Mouse (Mus musculus): ENCODE data around the gene Slc2a5. TPM values are rescaled to one million over a fixed set of nuclear protein-coding genes. Genes with fewer than 3 reads are reported as not detected.

Gene Slc2a5
- polyA plus RNA-seq, 1 experiment = 0.62 TPM

DNA sequence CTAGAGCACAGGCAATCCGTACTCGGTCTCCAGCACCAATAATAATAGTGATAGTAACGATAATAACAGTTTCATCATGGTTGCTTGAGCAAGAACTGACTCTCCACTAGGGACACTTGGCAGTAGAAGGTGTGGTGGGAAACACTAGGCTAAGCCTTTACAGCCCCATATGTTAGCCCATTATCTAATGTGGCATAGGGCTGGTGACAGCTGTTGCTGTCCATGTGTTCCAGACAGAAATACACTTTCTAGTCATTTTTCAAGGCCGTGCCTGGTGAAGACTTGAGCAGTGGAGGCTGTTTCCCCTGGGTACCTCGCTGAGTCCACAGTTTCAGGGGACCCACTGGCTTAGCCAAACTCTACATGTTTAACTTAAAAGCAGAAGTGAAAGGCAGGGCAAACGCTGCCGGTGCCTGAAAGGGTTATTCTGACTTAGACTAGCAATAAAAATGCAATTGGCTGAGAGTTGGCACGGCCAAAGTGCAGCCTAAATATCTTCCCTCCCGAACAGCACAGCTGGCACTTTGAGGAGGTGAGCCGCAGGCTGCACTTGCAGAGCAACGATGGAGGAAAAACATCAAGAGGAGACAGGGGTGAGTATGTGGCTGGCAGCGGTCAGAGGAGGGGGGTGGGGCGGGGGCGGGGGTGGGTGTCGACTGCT, 1.2 kb downstream of the Slc2a5 start:
- Histone ChIP-seq H3K27ac (ENCODE audit: control insufficient read depth, insufficient read depth, low read depth, low read length, poor library complexity) (no peak overlapping the region), H3K4me1 (ENCODE audit: control insufficient read depth, insufficient read depth, low read length) (no peaks in the 10 kb centered on the region; the same call in 1 of the 2 replicates), H3K4me3 (replicated peaks; ENCODE audit: control insufficient read depth, low read depth, low read length) (no peak overlapping the region)
- WGBS = 12% methylated on average over 15 of the region's 15 CpGs
- no peak for TF ChIP-seq CTCF (IDR thresholded peaks at IDR 0.05; ENCODE audit: control insufficient read depth, insufficient read depth, low read length)

GRCm38 (mm10) chr4:150121430-150121829, 2.3 kb downstream of the Slc2a5 start:
- 76% methylated on average over 8 of the region's 8 CpGs for WGBS
- H3K27ac ChIP-seq (ENCODE audit: control insufficient read depth, insufficient read depth, low read depth, low read length, poor library complexity) = no peak overlapping the region
- TF ChIP-seq POLR2A (IDR thresholded peaks at IDR 0.05; ENCODE audit: borderline replicate concordance, control insufficient read depth, low read depth, low read length) (no peak), CTCF (IDR thresholded peaks at IDR 0.05; ENCODE audit: control insufficient read depth, insufficient read depth, low read length) (no peak)
- no peak overlapping the region for H3K4me3 ChIP-seq (replicated peaks; ENCODE audit: control insufficient read depth, low read depth, low read length)
- H3K4me1 ChIP-seq (ENCODE audit: control insufficient read depth, insufficient read depth, low read length) = no peaks in the 10 kb centered on the region; the same call in 1 of the 2 replicates

DNA sequence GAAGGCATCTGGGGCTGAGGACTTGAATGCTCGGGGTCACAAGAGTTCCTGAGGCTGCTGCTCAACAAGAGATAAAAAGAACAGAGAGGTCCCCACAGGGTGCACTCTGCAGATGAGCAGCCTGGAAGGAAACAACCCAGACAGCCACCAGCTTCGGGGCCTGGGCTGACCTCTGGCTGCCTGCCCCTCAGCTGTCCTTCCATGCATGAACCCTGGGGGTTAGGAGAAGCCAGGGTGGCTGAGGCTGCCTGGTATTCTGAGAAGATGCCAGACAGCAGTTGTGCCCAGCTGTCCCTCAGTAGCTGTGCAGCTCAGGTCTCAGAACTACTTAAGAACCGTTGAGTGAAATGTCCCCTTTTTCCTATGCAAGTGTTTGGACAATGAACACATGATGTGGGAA, 3.4 kb downstream of the Slc2a5 start:
- H3K4me3 ChIP-seq (replicated peaks; ENCODE audit: control insufficient read depth, low read depth, low read length) = no peak overlapping the region
- no peak overlapping the region for H3K27ac ChIP-seq (ENCODE audit: control insufficient read depth, insufficient read depth, low read depth, low read length, poor library complexity)
- H3K4me1 ChIP-seq (ENCODE audit: control insufficient read depth, insufficient read depth, low read length) = no peaks in the 10 kb centered on the region; the same call in 1 of the 2 replicates
- 69% methylated on average over 3 of the region's 3 CpGs for WGBS
- TF ChIP-seq CTCF (IDR thresholded peaks at IDR 0.05; ENCODE audit: control insufficient read depth, insufficient read depth, low read length) (no peak), POLR2A (IDR thresholded peaks at IDR 0.05; ENCODE audit: borderline replicate concordance, control insufficient read depth, low read depth, low read length) (no peak)

DNA sequence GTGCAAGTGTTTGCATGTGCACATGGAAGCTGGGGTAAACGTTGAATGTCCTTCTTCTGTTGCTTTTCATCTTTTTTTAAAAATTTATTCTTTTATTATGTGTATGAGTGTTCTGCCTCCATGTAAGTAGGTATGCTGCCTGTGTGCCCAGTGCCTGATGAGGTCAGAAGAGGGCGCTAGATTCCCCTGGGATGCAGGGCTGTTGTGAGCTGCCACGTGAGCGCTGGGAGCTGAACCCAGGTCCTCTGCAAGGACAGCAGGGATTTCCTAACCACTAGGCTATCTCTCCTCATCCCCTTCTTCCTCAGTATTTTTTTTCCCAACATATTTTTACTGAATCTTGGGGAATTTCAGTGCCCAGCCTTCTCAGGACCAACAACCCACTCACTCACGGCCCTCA, 7.3 kb downstream of the Slc2a5 start:
- H3K27ac ChIP-seq (ENCODE audit: control insufficient read depth, insufficient read depth, low read depth, low read length, poor library complexity) = no peak overlapping the region
- H3K4me3 ChIP-seq (replicated peaks; ENCODE audit: control insufficient read depth, low read depth, low read length) = no peak overlapping the region
- no peak for TF ChIP-seq POLR2A (IDR thresholded peaks at IDR 0.05; ENCODE audit: borderline replicate concordance, control insufficient read depth, low read depth, low read length)
- no peak for TF ChIP-seq CTCF (IDR thresholded peaks at IDR 0.05; ENCODE audit: control insufficient read depth, insufficient read depth, low read length)
- H3K4me1 ChIP-seq (ENCODE audit: control insufficient read depth, insufficient read depth, low read length) = no peaks in the 10 kb centered on the region
- WGBS = 81% methylated on average over 5 of the region's 5 CpGs

DNA sequence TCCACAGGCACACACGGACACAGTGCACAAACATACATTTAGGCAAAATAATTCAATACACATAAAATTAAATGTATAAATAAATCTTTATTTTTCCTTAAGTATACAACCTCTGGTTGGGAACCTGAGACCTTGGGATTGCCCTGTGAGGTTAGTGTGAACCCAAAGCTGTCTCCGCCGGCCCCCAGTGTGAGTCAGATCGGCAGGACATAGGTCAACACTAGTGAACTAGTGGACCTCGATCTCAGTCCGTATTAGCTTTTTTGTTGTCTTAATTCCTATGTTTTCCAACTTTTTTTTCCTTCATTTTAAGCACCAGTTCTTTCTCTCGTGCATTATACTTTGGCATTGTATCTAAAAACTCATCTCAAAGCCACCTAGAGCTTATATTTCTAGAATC, 8.8 kb downstream of the Slc2a5 start:
- 87% methylated on average over 7 of the region's 7 CpGs for WGBS
- TF ChIP-seq CTCF (IDR thresholded peaks at IDR 0.05; ENCODE audit: control insufficient read depth, insufficient read depth, low read length) = no peak
- TF ChIP-seq POLR2A (IDR thresholded peaks at IDR 0.05; ENCODE audit: borderline replicate concordance, control insufficient read depth, low read depth, low read length) = no peak
- Histone ChIP-seq H3K4me1 (ENCODE audit: control insufficient read depth, insufficient read depth, low read length) (no peaks in the 10 kb centered on the region), H3K4me3 (replicated peaks; ENCODE audit: control insufficient read depth, low read depth, low read length) (no peak overlapping the region), H3K27ac (ENCODE audit: control insufficient read depth, insufficient read depth, low read depth, low read length, poor library complexity) (no peak overlapping the region)

DNA sequence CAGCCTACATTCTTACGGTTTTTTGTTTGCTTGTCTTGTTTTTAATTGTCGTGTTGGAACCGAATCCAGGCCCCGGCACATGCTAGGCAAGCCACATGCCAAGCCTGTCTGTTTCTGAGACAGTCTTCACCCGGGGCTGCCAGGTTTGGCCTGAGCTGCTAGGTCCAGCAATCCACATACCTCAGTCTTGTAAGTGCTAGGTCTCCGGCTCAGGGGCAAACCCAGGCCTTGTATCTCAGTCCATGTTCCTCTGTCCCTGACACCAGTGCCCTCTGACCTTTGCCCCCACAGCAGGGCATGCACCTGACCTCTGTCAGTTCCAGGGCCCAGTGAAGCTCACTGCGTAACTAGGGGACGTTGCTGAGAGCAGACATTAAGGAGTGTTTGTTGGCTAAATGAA, 9.5 kb downstream of the Slc2a5 start:
- Histone ChIP-seq H3K27ac (ENCODE audit: control insufficient read depth, insufficient read depth, low read depth, low read length, poor library complexity) (no peak overlapping the region), H3K4me1 (ENCODE audit: control insufficient read depth, insufficient read depth, low read length) (no peaks in the 10 kb centered on the region), H3K4me3 (replicated peaks; ENCODE audit: control insufficient read depth, low read depth, low read length) (no peak overlapping the region)
- WGBS = 87% methylated on average over 8 of the region's 8 CpGs
- TF ChIP-seq POLR2A (IDR thresholded peaks at IDR 0.05; ENCODE audit: borderline replicate concordance, control insufficient read depth, low read depth, low read length) = no peak

DNA sequence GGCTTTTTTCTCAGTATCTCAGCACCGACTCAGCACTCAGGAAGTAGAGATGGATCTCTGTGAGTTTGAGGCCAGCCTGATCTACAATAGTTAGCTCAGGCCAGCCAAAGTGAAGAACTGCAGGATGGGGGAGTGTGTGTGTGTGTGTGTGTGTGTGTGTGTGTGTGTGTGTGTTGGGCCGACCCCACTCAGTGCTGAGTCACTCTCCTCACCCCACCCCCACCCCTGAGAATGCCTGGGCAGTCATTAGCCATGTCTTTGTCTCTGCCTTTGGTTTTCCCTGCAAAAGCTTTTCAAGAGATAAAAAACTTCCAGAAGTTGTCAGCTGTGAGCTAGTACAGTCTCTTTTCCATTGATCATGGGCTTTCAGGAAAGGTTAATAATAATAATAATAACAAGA, 11.6 kb downstream of the Slc2a5 start:
- TF ChIP-seq CTCF (IDR thresholded peaks at IDR 0.05; ENCODE audit: control insufficient read depth, insufficient read depth, low read length) = no peak
- no peak for TF ChIP-seq POLR2A (IDR thresholded peaks at IDR 0.05; ENCODE audit: borderline replicate concordance, control insufficient read depth, low read depth, low read length)
- no peaks in the 10 kb centered on the region for H3K4me1 ChIP-seq (ENCODE audit: control insufficient read depth, insufficient read depth, low read length)
- H3K27ac ChIP-seq (ENCODE audit: control insufficient read depth, insufficient read depth, low read depth, low read length, poor library complexity) = no peak overlapping the region
- 21% methylated on average over 2 of the region's 2 CpGs for WGBS
- H3K4me3 ChIP-seq (replicated peaks; ENCODE audit: control insufficient read depth, low read depth, low read length) = no peak overlapping the region

- 21% methylated on average over 24 of the region's 24 CpGs for WGBS
- Histone ChIP-seq H3K27ac (ENCODE audit: control insufficient read depth, insufficient read depth, low read depth, low read length, poor library complexity) (no peak overlapping the region), H3K4me1 (ENCODE audit: control insufficient read depth, insufficient read depth, low read length) (no peaks in the 10 kb centered on the region), H3K4me3 (replicated peaks; ENCODE audit: control insufficient read depth, low read depth, low read length) (peak overlapping the region; percentile 2)
- no peak for TF ChIP-seq POLR2A (IDR thresholded peaks at IDR 0.05; ENCODE audit: borderline replicate concordance, control insufficient read depth, low read depth, low read length)
- TF ChIP-seq CTCF (IDR thresholded peaks at IDR 0.05; ENCODE audit: control insufficient read depth, insufficient read depth, low read length) = no peak
These were observed 13.7 kb downstream of the Slc2a5 start for GRCm38 (mm10) chr4:150132692-150133271.

- 79% methylated on average over 7 of the region's 7 CpGs for WGBS
These were observed 16.2 kb downstream of the Slc2a5 start for GRCm38 (mm10) chr4:150135254-150135653.

More at GRCm38 (mm10) chr4:150135254-150135653, 16.2 kb downstream of the Slc2a5 start:
- Histone ChIP-seq H3K4me1 (ENCODE audit: control insufficient read depth, insufficient read depth, low read length) (no peaks in the 10 kb centered on the region), H3K27ac (ENCODE audit: control insufficient read depth, insufficient read depth, low read depth, low read length, poor library complexity) (no peak overlapping the region), H3K4me3 (replicated peaks; ENCODE audit: control insufficient read depth, low read depth, low read length) (no peak overlapping the region)
- no peak for TF ChIP-seq POLR2A (IDR thresholded peaks at IDR 0.05; ENCODE audit: borderline replicate concordance, control insufficient read depth, low read depth, low read length)
- TF ChIP-seq CTCF (IDR thresholded peaks at IDR 0.05; ENCODE audit: control insufficient read depth, insufficient read depth, low read length) = no peak

Data from bone marrow, adult 2 months (tissue).